Mouse (Mus musculus) adrenal gland, postnatal 0 days (tissue): ENCODE results near the gene Olfr715. TPM values are rescaled to one million over a fixed set of nuclear protein-coding genes. Genes with fewer than 3 reads are reported as not detected.

Experiments
- polyA plus RNA-seq: library from polyadenylated mRNA; unstranded; fragments of >200 nt; fragmentation: Nextera tagmentation; extraction: Ambion mirVana; gene quantifications from 2 replicates; pipeline ENCODE4 v1.2.1, GENCODE M21; 2015

The Olfr715 gene
- not detected in 2 replicates for polyA plus RNA-seq

DNA sequence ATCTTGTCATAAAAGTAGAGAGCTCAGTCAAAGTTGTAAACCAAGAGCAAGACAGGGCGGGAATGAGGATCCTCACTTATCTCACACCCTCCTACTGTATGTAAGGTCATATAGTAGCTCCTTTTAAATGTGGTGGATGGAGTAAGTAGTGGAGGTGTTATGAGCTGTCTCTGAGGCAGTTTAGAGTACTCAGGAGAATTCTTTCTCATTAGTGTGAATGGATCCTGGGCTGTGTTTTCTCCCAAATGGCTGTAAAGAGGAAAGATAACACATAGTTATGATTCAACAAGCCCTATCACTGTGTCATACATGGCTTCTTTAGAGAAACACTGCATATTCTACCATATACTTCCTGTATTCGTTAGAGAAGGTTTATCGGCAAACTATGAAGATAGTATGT is at the start of gene Olfr715:
TSS of gene Olfr715 (minus strand) at position 101 of the 400 bp plus-strand sequence.

DNA sequence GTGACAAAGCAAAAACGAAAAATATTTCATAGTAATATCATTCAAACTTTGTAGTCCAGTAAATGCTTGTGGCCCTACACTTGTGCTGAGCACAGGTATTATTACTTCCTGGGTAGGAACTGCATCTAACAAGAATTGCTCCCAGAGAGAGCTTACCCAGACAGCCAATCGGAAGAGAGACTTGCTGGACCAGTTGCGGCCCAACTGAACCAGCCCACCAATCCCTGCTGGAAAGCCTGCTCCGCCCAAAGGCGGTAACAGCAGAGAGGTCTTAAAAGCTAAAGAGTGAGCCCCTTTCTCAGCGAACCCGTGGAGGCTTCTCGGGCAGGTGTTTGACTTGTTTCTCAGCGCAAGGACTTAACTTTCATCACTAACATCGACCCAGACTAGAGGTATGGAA is 35.8 kb upstream of the Olfr715 start, which contains the start of gene Nlrp14:
TSS of gene Nlrp14 (plus strand) at position 301 of the 400 bp plus-strand sequence.

GRCm38 (mm10) chr7:107138027-107138426 is 7.1 kb upstream of the Olfr715 start, which contains the start of gene Olfr716:
Gene Olfr716 (plus strand): TSS chr7:107138327.

GRCm38 (mm10) chr7:107110269-107110668 is 20.6 kb downstream of the Olfr715 start, which contains the start of gene Olfr715b:
Gene Olfr715b (minus strand): TSS chr7:107110369.

DNA sequence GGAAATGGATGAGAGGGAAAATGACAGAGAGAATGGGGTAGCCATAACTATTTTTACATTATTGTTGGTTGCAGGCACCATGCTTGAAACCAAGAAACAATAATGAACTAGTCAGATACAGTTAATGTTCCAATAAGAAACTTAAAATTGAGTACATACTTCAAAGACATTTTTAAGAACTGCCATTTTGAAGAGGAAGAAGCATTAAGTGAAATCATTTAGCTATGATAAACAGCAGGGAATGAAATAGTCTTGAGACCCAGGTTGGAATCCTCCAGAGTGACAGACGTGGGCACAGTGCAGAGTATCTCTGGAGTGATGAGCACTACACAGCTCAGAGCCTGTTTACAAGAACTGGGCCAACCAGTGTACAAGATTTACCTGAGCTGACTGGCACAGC is 38.0 kb downstream of the Olfr715 start, which contains the start of gene Olfr17:
TSS of gene Olfr17 (plus strand) at position 301 of the 400 bp plus-strand sequence.

Other genes starting within 250 kb of the Olfr715 start
- gene Olfr706, start 242.9 kb downstream of the Olfr715 start, polyA plus RNA-seq, result not detected in 2 replicates
- gene Olfr707, start 229.8 kb downstream of the Olfr715 start, polyA plus RNA-seq, result not detected in 2 replicates
- not detected in 2 replicates for gene Olfr1532-ps1, start 223.1 kb downstream of the Olfr715 start, polyA plus RNA-seq
- not detected in 2 replicates for gene Olfr709-ps1, start 198.9 kb downstream of the Olfr715 start, polyA plus RNA-seq
- gene Olfr710, start 182.8 kb downstream of the Olfr715 start, polyA plus RNA-seq, result not detected in 2 replicates
- gene Olfr6, start 167.1 kb downstream of the Olfr715 start, polyA plus RNA-seq, result not detected in 2 replicates
- not detected in 2 replicates for gene Olfr711, start 155.6 kb downstream of the Olfr715 start, polyA plus RNA-seq
- gene Olfr2, start 125.0 kb downstream of the Olfr715 start, polyA plus RNA-seq, result not detected in 2 replicates
- not detected in 2 replicates for gene Olfr713, start 99.9 kb downstream of the Olfr715 start, polyA plus RNA-seq
- not detected in 2 replicates for gene Olfr714, start 60.1 kb downstream of the Olfr715 start, polyA plus RNA-seq
- not detected in 2 replicates for gene Olfr17, start 37.9 kb downstream of the Olfr715 start, polyA plus RNA-seq
- not detected in 2 replicates for gene Olfr715b, start 20.7 kb downstream of the Olfr715 start, polyA plus RNA-seq
- gene Olfr716, start 7.2 kb upstream of the Olfr715 start, polyA plus RNA-seq, result not detected in 2 replicates
- not detected in 2 replicates for gene Nlrp14, start 35.9 kb upstream of the Olfr715 start, polyA plus RNA-seq
- not detected in 2 replicates for gene Rbmxl2, start 78.4 kb upstream of the Olfr715 start, polyA plus RNA-seq
- gene Syt9, start 239.6 kb upstream of the Olfr715 start, polyA plus RNA-seq, result 5.1 and 13.2 TPM in 2 replicates